Comparison of ENCODE assay signal across 34 mouse cellular contexts in genomic region chr13:59844661-59845060, GRCm38 (mm10).
"Had no signal": no experiment of that assay in that cellular context is flagged by ENCODE, and none has a peak within 500 bp of the region (broad histone marks: within the 10 kb centered on the region; RNA-seq: fewer than 3 reads in every experiment).

No protein-coding gene starts in this region.

- H3K4me2 ChIP-seq: heart, embryonic 11.5 days; heart, embryonic 13.5 days; heart, embryonic 15.5 days; hindbrain, embryonic 12.5 days; hindbrain, embryonic 13.5 days; hindbrain, embryonic 14.5 days; hindbrain, embryonic 15.5 days; intestine, embryonic 15.5 days; kidney, embryonic 15.5 days had no signal

- H3K27ac ChIP-seq: heart, embryonic 10.5 days; heart, embryonic 13.5 days; heart, embryonic 15.5 days; hindbrain, embryonic 10.5 days; hindbrain, embryonic 12.5 days; hindbrain, embryonic 13.5 days; hindbrain, embryonic 14.5 days; hindbrain, embryonic 15.5 days; hindbrain, postnatal 0 days; intestine, embryonic 15.5 days; kidney, embryonic 15.5 days; kidney, postnatal 0 days; layer of hippocampus, adult 2 months had no signal

- H3K36me3 ChIP-seq: heart, embryonic 10.5 days; heart, embryonic 13.5 days; heart, embryonic 15.5 days; hindbrain, embryonic 10.5 days; hindbrain, embryonic 12.5 days; hindbrain, embryonic 13.5 days; hindbrain, embryonic 15.5 days; intestine, embryonic 15.5 days; kidney, embryonic 15.5 days had no signal

- ATAC-seq: hindbrain, embryonic 16.5 days; hindbrain, postnatal 0 days; inflammation-experienced regulatory T-cells, adult 6 months; intestine, embryonic 15.5 days; intestine, embryonic 16.5 days; intestine, postnatal 0 days had no signal

- H3K4me3 ChIP-seq: heart, embryonic 10.5 days; heart, embryonic 13.5 days; heart, embryonic 15.5 days; hindbrain, embryonic 10.5 days; hindbrain, embryonic 12.5 days; hindbrain, embryonic 13.5 days; hindbrain, embryonic 15.5 days; intestine, embryonic 15.5 days; kidney, embryonic 15.5 days; layer of hippocampus, adult 2 months had no signal

- H3K9ac ChIP-seq: heart, embryonic 13.5 days; heart, embryonic 15.5 days; hindbrain, embryonic 12.5 days; hindbrain, embryonic 13.5 days; hindbrain, embryonic 14.5 days; hindbrain, embryonic 15.5 days; intestine, embryonic 15.5 days; kidney, embryonic 15.5 days had no signal

- H3K27me3 ChIP-seq: heart, embryonic 13.5 days; heart, embryonic 15.5 days; hindbrain, embryonic 12.5 days; hindbrain, embryonic 13.5 days; hindbrain, embryonic 15.5 days; intestine, embryonic 15.5 days; kidney, embryonic 15.5 days had no signal

- DNase-seq: heart, postnatal 10 days; heart, postnatal 14 days; heart, postnatal 36 days; heart, postnatal 4 days; kidney, adult 11 months; kidney, adult 18-20 months; kidney, adult 2 months; kidney, adult 8-10 months; kidney, adult 9 months; kidney, postnatal 10 days; kidney, postnatal 14 days; kidney, postnatal 25 days; kidney, postnatal 36 days; kidney, postnatal 4 days; layer of hippocampus, adult 9-11 months; layer of hippocampus, postnatal 36 days had no signal

- H3K4me1 ChIP-seq: heart, embryonic 15.5 days; hindbrain, embryonic 10.5 days; hindbrain, embryonic 12.5 days; hindbrain, embryonic 13.5 days; hindbrain, embryonic 15.5 days; kidney, embryonic 15.5 days had no signal

- H3K9me3 ChIP-seq: heart, embryonic 10.5 days; heart, embryonic 13.5 days; heart, embryonic 15.5 days; hindbrain, embryonic 10.5 days; hindbrain, embryonic 12.5 days; hindbrain, embryonic 13.5 days; hindbrain, embryonic 15.5 days; intestine, embryonic 15.5 days; kidney, embryonic 15.5 days had no signal
